Mouse (Mus musculus) olfactory bulb, adult 2 months (tissue): ENCODE data around the gene Dync1li2.

Experiments
- CTCF ChIP-seq: fragments of 200-500 bp; IDR thresholded peaks from 2 replicates; pipeline ENCODE4 v1.5.1; 2012; ENCODE audit warnings: low read depth, mild to moderate bottlenecking, low read length, moderate library complexity; ENCODE audit not compliant: insufficient read depth
- POLR2A ChIP-seq: fragments of 200-500 bp; IDR thresholded peaks from 2 replicates; pipeline ENCODE4 v1.6.1; 2012; ENCODE audit warnings: mild to moderate bottlenecking, low read depth, low read length, moderate library complexity; ENCODE audit not compliant: insufficient read depth

GRCm38 (mm10) chr8:104375959-104376358 lies 66.9 kb downstream of the Dync1li2 start:
- TF ChIP-seq POLR2A (no peak), CTCF (no peak)
